Mouse (Mus musculus) small intestine, adult 2 months (tissue): ENCODE data around the gene Boc. TPM values are rescaled to one million over a fixed set of nuclear protein-coding genes. Genes with fewer than 3 reads are reported as not detected.

Experiments
- H3K27ac ChIP-seq: fragments of 200-500 bp; 2 replicates; pipeline ENCODE4 v1.5.1; 2012; ENCODE audit warnings: low read depth, low read length, control low read depth, inconsistent platforms; ENCODE audit not compliant: insufficient read depth
- H3K27me3 ChIP-seq: fragments of 200-500 bp; 2 replicates; pipeline ENCODE4 v1.6.1; 2012; ENCODE audit warnings: mild to moderate bottlenecking, moderate library complexity, low read length, inconsistent platforms; ENCODE audit not compliant: control insufficient read depth, insufficient read depth
- H3K36me3 ChIP-seq: fragments of 200-500 bp; 2 replicates; pipeline ENCODE4 v1.6.1; 2012; ENCODE audit warnings: mild to moderate bottlenecking, low read length, control low read depth, inconsistent platforms; ENCODE audit not compliant: control insufficient read depth, insufficient read depth
- H3K4me1 ChIP-seq: fragments of 200-500 bp; 2 replicates; pipeline ENCODE4 v1.6.1; 2012; ENCODE audit warnings: low read length, inconsistent platforms, mixed read lengths; ENCODE audit not compliant: control insufficient read depth, insufficient read depth, insufficient read length
- H3K4me3 ChIP-seq: fragments of 200-500 bp; 2 replicates; pipeline ENCODE4 v1.5.1; 2012; ENCODE audit warnings: low read depth, mild to moderate bottlenecking, control low read depth, inconsistent platforms, low read length, moderate library complexity
- CTCF ChIP-seq: fragments of 200-500 bp; IDR thresholded peaks from 2 replicates; pipeline ENCODE4 v1.5.1; 2012; ENCODE audit warnings: low read depth, mild to moderate bottlenecking, control low read depth, inconsistent platforms, low read length, moderate library complexity, mixed read lengths; ENCODE audit not compliant: insufficient replicate concordance, insufficient read length; ENCODE audit errors: extremely low read depth
- POLR2A ChIP-seq: fragments of 200-500 bp; IDR thresholded peaks from 2 replicates; pipeline ENCODE4 v1.6.1; 2012; ENCODE audit warnings: low read depth, mild to moderate bottlenecking, control low read depth, inconsistent platforms, low read length, moderate library complexity
- WGBS: fragments of 180-500 bp; shearing (Covaris S2); methylation state at CpG from one replicate; pipeline ENCODE4 v1.1.7; 2018; 5-methylcytosine and 5-hydroxymethylcytosine counted together
- polyA plus RNA-seq: library from polyadenylated mRNA; depleted of rRNA; stranded (reverse); fragments of >200 nt; gene quantifications from 2 replicates; pipeline ENCODE4 v1.2.3, GENCODE M21; 2012

The Boc gene
- polyA plus RNA-seq, 1 experiment = 3.5 TPM

GRCm38 (mm10) chr16:44559330-44559695 is 616 bp upstream of the Boc start:
- H3K27me3 ChIP-seq = no peaks in the 10 kb centered on the region
- WGBS = 45% methylated on average over 5 of the region's 5 CpGs
- H3K36me3 ChIP-seq = no peaks in the 10 kb centered on the region
- no peak for TF ChIP-seq CTCF
- no peaks in the 10 kb centered on the region; the same call in 1 of the 2 replicates for H3K4me1 ChIP-seq
- H3K4me3 ChIP-seq = no peak overlapping the region
- H3K27ac ChIP-seq = no peak overlapping the region

- Histone ChIP-seq H3K4me3 (peak overlapping the region; percentile 77), H3K36me3 (no peaks in the 10 kb centered on the region), H3K4me1 (no peaks in the 10 kb centered on the region; the same call in 1 of the 2 replicates), H3K27ac (peak overlapping the region; percentile 50), H3K27me3 (no peaks in the 10 kb centered on the region)
- under 1% methylated on average over 47 of the region's 47 CpGs for WGBS
- no peak for TF ChIP-seq CTCF
- TF ChIP-seq POLR2A = no peak
These were observed 831 bp downstream of the Boc start for GRCm38 (mm10) chr16:44557661-44558470.

DNA sequence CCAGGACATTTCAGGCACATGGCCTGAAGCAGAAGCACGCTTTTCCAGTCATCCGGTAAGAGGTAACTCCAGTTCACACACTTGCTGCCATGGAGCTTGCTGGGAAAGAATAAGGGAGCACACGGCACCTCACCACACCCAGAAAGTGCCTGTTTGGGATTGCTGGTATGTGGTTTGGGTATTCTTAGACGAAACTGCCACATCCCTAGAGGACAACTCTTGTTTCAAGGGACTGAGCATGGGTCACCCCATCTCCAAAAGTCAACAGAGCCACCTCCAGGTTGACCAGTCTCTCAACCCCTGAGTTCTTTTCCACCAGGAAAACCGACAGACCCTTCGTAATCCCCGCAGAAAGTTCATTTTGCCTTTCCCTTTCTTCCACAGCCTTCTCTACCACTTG is 1.6 kb downstream of the Boc start:
- H3K36me3 ChIP-seq = no peaks in the 10 kb centered on the region
- H3K27ac ChIP-seq = no peak overlapping the region
- no peaks in the 10 kb centered on the region; the same call in 1 of the 2 replicates for H3K4me1 ChIP-seq
- H3K4me3 ChIP-seq = peak overlapping the region; percentile 6; the same call in 1 of the 2 replicates
- 63% methylated on average over 7 of the region's 7 CpGs for WGBS
- TF ChIP-seq CTCF (no peak), POLR2A (no peak)
- H3K27me3 ChIP-seq = no peaks in the 10 kb centered on the region

GRCm38 (mm10) chr16:44555791-44556709 is 2.6 kb downstream of the Boc start:
- 76% methylated on average over 9 of the region's 9 CpGs for WGBS
- H3K27ac ChIP-seq = no peak overlapping the region
- no peaks in the 10 kb centered on the region for H3K36me3 ChIP-seq
- no peaks in the 10 kb centered on the region; the same call in 1 of the 2 replicates for H3K4me1 ChIP-seq
- TF ChIP-seq CTCF (no peak), POLR2A (no peak)
- no peak overlapping the region for H3K4me3 ChIP-seq
- H3K27me3 ChIP-seq = no peaks in the 10 kb centered on the region

DNA sequence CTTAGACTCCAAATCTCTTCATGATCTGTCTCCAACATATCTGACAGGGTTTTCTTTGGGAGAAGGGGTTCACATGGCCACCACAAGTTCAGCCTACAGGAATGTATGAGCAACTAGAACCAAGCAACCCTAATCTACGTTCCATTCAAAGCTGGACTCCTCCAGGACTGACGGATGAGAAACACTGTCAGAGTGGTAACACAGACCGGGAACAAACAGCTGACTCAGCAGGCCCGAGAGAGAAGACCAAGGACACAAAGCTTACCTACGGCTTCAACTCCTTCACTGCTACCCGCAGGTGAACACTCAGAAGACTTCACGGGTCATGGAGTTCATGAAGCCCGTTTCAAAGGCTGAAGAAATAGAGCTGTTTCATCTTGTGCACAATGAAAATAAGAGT is 4.8 kb downstream of the Boc start:
- WGBS = 82% methylated on average over 8 of the region's 8 CpGs
- no peaks in the 10 kb centered on the region for H3K27me3 ChIP-seq
- H3K36me3 ChIP-seq = no peaks in the 10 kb centered on the region
- no peak for TF ChIP-seq POLR2A
- H3K4me3 ChIP-seq = no peak overlapping the region
- H3K4me1 ChIP-seq = no peaks in the 10 kb centered on the region
- H3K27ac ChIP-seq = no peak overlapping the region

DNA sequence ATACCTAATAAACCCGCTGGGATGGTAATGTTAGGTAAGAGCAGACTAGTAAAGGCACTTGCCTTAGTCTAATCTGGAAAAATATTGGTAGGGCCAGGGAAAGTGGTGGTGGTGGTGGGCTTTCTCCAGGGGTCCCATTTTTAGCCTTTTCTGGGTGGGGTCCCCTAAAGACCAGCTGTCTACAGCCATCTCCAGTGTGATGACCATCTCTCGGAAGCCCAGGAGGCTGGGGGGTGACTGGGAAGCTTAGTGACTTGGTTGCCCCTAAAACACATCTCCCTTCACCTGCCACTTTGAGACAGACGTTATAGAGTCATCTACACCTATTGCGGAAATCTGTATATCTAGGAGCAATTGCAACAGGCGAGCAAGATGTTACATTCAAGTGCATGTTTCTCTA is 6.0 kb downstream of the Boc start:
- no peak for TF ChIP-seq CTCF
- no peak for TF ChIP-seq POLR2A
- Histone ChIP-seq H3K4me1 (no peaks in the 10 kb centered on the region), H3K27me3 (no peaks in the 10 kb centered on the region), H3K27ac (no peak overlapping the region), H3K36me3 (no peaks in the 10 kb centered on the region), H3K4me3 (no peak overlapping the region)
- 93% methylated on average over 5 of the region's 5 CpGs for WGBS

DNA sequence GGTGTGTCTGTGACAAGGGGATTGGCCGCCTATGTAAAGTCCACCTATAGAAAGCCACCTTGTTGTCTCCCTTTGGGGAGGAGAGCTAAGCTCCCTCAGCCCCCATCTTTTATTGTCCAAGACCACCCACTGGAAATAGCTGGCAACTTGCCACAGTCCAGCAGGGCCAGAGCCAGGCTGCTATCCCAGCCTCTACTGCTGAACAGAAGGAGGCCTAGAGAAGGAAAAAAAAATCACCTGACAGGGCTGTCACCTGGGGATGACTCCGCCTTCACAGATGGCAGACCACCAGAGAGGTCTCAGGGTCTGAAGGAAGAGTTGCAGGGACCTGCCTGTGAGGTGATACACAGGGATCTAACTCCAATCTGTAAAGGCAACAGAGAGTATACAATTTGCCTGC is 6.7 kb downstream of the Boc start:
- no peaks in the 10 kb centered on the region for H3K4me1 ChIP-seq
- H3K4me3 ChIP-seq = no peak overlapping the region
- no peaks in the 10 kb centered on the region for H3K36me3 ChIP-seq
- no peak for TF ChIP-seq CTCF
- TF ChIP-seq POLR2A = no peak
- no peak overlapping the region for H3K27ac ChIP-seq
- no peaks in the 10 kb centered on the region for H3K27me3 ChIP-seq
- 93% methylated on average over 2 of the region's 2 CpGs for WGBS
